Mouse (Mus musculus) ZHBTc4 (cell line): ENCODE results near the gene Gm10762.
A peak's percentile ranks its signal among the peaks of the same experiment; 100 is the strongest.

Source experiments
- DNase-seq: peaks from one replicate; pipeline ENCODE4 v3.0.0-alpha.2; 2011; ENCODE audit warnings: low read depth, low spot score

Gene Gm10762

GRCm38 (mm10) chr2:128967661-128968441 lies at the start of gene Gm10762:
Gene Gm10762, minus strand, starts transcription at chr2:128967725.
- DNase-seq = peak; percentile 91

GRCm38 (mm10) chr2:129008867-129009266 lies 41.3 kb upstream of the Gm10762 start:
- peak; percentile 39 for DNase-seq

GRCm38 (mm10) chr2:129006194-129006749 lies 38.7 kb upstream of the Gm10762 start:
- DNase-seq = no peak

DNA sequence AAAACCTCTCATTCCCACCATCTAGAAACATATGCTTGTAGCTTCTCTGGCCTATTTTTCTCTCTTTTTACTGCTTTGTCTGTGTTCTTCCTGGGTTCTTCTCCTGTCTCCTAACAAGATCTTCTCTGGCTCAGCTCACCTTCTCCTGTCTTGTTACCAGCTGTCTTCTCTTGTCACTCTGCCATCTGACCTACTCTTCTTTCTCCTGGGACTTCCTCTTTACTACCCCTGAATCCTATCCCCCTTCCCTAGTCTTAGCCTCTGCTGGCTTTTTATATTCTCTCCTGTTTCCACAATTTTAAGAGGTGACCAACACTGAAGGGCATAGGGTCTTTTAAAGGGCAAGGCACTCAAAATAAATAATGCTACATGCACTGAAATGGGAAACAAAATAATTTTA lies 37.3 kb upstream of the Gm10762 start:
- no peak for DNase-seq

DNA sequence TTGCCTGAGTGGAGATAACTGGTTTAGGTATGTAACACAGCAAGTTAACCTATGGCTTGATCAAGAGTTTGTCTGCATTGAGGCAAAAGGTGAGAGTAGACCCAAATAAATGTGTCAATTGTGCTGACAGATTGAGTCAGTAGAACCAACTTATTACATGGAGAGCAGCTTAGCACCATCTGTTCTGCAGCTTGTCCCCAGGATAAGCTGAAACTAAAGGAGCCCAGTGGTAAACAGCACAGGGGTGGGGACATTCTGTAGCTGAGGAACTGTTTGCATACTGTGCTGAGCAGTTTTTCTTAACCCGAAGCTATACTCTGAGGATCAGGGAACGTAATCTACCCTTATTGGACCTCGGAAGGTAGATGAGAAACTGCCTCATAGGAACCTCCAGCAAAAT lies 17.2 kb upstream of the Gm10762 start:
- DNase-seq = no peak

GRCm38 (mm10) chr2:128975572-128975971 lies 8.0 kb upstream of the Gm10762 start:
- DNase-seq = no peak

GRCm38 (mm10) chr2:128972301-128972700 lies 4.8 kb upstream of the Gm10762 start:
- no peak for DNase-seq

GRCm38 (mm10) chr2:128968475-128969083 lies 1.1 kb upstream of the Gm10762 start:
- no peak for DNase-seq

DNA sequence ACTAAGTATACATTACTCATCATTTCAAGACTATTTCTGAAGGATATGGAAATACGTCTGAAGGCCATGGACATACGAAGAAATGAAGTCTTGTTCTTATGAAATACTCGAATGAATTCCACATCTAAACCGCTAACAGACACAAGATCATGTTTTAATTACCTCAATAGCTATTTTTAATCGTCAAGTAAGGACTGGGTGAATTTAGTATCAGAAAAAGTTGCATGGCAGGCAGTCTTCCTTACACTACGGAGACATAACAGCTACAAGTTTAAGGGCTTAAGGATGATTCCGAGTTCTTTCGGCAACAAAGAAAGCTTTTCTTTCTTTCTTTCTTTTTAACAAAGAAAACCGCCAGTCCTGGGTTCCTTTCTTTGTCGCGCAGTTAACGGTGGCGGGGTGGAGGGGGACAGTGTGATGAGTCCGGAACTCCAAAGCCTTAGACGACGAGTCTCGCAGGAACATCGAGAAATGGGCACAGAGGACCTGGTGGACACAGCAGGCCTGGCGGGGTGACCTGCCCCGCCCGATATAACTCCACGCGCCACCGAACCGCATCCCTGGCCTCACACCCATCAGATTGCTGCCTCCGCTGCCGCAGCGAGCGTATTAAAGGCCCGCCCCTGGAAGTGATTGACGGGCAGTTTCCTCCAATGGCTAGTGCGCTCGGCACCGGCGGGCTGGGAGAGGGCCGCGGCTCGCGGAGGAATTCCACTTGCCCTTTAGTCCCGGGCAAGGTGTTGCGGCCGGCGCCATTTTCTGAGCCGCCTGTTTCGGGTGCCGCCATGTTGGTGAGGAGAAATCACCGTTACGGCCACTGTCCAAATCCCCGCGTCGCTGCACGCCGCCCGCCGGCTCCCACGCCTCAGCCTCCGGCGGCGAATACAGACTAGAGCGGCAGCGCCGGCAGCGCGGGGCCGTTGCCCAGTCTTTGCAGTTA lies 614 bp downstream of the Gm10762 start, which contains the start of gene Zc3h6:
Gene Zc3h6 (plus strand): TSS at position 762 of the 940 bp plus-strand sequence.
- DNase-seq = peak; percentile 98

GRCm38 (mm10) chr2:128966236-128966635 lies 1.3 kb downstream of the Gm10762 start:
- DNase-seq = no peak

- peak; percentile 46 for DNase-seq
Observed at GRCm38 (mm10) chr2:128965505-128966105, 1.9 kb downstream of the Gm10762 start.

GRCm38 (mm10) chr2:128954186-128954585 lies 13.3 kb downstream of the Gm10762 start:
- DNase-seq = no peak

GRCm38 (mm10) chr2:128947962-128948588 lies 19.4 kb downstream of the Gm10762 start:
- peak; percentile 73 for DNase-seq

- DNase-seq = peak; percentile 99
Observed at GRCm38 (mm10) chr2:128943538-128944528, 23.7 kb downstream of the Gm10762 start, which contains the start of gene Zc3h8. Gene Zc3h8, minus strand, starts transcription at chr2:128944077.

GRCm38 (mm10) chr2:128936256-128936655 lies 31.3 kb downstream of the Gm10762 start:
- DNase-seq = no peak

DNA sequence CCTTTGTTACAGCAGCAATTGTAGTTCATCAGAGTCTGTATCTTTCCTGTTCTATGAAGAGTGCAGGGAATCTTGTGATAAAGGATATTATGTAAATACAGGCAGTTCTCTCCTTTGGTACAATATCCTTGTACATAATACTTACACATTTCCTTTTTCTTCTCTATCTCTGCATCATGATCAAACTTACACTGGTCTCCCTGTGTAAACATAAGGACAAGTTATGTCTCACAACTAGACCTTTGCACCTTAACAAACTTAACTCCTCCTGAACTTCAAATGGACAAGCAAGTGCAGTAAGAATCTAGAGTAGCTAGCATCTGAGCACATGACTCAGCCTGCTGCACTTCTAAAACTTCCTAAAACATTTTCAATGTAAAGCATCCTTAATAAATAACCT lies 36.8 kb downstream of the Gm10762 start:
- no peak for DNase-seq

- no peak for DNase-seq
Observed at GRCm38 (mm10) chr2:128928446-128928845, 39.1 kb downstream of the Gm10762 start.

- DNase-seq = no peak
Observed at GRCm38 (mm10) chr2:128924799-128925198, 42.7 kb downstream of the Gm10762 start.
